Mouse (Mus musculus) layer of hippocampus, postnatal 25 days (tissue): ENCODE results near the gene Epb41l4b. TPM values are rescaled to one million over a fixed set of nuclear protein-coding genes. Genes with fewer than 3 reads are reported as not detected.

ENCODE experiments used
- DNase-seq, 2 experiments: peaks; one replicate each; pipeline ENCODE4 v3.0.0; 2022; ENCODE audit warnings: mixed read lengths in 2 of 2, low spot score in 1 of 2; ENCODE audit errors: extremely low spot score in 1 of 2
- total RNA-seq, 2 experiments: library from RNA; stranded (reverse); gene quantifications; 2 replicates each; pipeline ENCODE4 v1.2.3; 2021

The Epb41l4b gene
- total RNA-seq, result 10 to 100 TPM; 19.0 to 21.0 TPM

DNA sequence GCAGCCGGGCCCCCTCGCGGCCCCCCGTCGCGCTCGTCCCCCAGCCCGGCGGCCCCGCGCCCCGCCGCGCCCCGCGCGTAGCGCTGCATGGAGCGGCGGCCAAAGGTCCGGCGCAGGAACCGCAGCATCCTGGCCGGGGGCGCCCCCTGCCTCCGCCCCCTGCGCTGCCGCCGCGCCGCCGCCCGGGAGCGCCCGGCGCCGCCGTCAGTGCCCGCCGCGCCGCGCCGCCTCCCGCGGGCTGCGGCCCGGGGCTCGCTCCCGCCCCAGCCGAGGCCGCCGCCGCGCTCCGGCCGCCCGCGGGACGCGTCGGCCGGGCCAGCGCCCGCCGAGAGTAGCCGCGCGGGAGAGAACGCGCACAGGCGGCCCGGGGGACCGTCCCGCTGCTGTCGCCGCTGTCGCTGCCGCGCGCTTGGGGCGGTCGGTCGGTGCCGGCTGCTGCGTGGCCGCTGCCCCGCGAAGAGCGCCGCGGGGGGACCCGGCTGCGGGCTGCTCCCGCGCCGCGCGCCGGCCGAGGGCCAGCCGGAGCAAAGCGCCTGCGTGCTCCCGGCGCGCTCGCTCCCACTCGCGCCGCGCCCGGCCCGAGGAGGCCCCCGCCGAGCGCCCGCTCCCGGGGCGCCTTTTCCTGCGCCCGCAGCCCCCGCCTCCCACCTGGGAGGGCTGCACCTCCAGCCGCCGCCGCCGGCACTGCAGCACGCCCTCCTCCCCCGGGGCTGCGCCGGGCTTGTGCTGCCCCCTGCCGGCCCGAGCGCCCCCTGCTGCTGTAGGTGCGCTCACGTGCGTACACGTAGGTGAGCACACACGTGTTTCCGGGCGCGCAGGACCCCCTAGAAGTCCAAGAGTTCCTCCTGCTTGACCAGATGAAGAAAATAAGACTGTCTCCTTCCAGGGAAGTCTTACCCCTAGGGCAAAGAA is at the start of gene Epb41l4b:
Gene Epb41l4b, minus strand, starts transcription at position 412 of the 912 bp plus-strand sequence.
- peak; percentile 80 to 82 for DNase-seq

DNA sequence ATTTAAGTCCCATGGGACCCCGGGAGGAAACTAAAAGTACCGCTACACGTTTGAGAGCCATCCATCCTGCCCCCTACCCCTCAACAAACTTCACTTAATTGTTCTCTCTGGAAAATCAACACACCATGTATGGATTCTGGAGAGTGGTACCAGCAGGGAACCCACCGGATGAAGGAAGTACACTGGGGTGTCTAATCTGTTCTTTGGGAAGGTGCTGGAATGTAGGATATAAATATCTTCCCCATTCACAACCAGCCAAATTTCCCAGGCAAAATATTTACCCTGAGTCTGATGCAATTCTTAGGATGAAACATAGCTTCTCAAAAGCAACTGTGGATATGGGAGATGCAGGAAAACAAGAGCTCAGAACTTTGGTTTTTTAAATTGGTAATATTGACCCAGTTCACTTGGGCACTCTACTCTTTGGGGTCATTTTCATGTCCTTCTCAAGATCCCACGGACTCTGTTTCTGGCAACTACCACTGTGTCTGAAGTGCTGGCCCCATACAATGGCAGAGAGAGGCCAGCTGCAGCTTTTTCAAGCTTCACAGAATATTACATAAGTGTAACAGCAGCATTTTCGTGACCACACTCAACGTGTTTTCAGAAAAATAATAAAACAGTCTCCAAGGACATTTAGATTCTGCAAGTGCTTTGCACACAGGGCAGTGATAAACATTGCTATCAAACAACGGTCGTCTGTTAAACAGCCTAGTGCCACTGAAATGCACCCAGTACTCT is 48.5 kb upstream of the Epb41l4b start:
- no peak for DNase-seq

DNA sequence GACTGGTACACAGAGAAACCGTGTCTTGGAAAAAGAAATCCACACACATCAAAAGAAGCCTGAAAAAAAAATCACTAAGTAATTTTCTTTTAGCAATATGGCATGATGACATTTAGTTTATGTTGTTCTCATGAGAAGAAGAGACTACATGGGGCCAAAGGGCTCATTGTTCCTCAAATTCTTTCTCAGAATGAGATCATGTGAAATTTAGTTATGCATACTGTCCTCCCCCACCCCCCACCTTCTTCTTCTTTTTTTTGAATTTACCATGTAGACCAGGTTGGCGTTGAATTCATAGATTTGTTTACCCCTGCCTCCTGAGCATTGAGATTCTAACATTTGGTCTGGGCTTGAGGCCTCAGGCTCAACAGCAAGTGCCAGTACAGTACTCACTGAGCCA is 46.6 kb upstream of the Epb41l4b start:
- no peak for DNase-seq

DNA sequence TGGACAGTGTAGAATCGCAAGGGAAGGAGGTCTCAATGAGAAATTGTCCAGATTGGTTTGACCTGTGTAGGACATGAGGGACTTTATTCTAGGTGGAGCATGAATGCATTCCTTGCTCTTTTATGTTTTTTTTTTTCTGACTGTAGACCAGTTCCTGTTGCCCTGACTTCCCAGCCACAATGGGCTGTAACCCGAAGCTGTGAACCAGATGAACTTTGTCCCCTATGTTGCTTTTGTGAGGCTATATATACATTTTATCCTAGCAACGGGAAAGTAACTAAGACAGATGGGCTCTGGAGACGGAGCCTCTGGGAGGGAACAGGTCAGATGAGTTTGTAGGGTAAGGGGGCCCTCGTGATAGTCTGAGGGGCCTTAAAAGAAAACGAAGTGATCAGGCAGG is 42.8 kb upstream of the Epb41l4b start:
- no peak for DNase-seq

DNA sequence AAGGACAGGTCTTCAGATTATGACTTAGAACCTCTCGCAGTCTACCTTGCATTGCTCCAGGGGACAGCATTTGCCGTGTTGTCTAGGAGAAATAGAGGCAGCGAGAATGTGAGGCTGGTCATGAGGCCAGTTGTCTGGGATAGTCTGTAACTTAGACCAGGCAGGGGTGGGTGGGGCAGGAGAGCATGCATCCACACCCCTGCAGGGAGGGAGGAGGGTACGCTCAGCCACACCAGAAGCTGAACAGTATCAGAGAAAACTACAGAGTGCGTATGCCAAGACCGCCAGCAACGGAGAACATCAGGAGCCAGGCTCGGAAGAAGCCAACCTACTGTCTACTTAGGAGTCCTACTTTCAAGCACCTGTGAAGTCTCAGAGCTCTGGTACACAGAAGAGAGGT is 42.2 kb upstream of the Epb41l4b start:
- DNase-seq, result no peak

DNA sequence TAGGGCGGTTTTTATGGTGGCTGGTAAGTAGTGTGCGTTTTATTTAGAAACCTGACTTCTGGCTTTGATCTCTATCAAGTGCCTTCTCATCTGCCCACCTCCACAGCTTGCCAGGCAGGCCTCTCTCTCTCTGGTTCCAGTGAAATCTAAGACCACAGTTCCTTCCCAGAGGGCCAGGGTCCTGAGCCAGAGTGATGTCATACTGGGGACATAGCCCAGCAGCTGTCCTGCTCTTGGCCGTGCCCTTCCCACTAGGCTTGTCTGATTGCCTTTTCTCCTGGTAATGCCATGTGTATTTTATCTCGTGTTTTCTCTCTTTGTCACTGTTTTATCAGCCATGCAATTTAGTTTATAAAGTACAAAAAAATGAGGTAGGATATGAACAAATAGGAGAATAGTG is 40.3 kb upstream of the Epb41l4b start:
- DNase-seq, result no peak

DNA sequence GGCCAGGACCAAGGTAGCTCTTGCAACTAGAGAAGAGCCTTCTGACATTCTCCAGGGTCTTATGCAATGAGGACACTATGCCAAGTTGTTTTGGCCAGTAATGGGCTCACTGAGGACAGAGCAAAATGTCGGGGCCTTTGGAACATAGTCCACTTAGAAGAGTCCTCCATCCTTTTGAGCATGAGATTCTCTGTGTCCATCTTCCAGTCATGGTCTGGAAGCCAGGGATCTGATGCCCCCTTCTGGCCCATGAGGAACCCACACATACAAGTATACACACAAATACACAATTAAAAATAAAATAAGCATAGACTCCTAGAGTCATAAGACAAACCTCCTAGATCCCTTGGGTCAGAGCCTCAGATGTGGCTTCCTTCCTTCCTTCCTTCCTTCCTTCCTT is 38.3 kb upstream of the Epb41l4b start:
- DNase-seq, result peak in 1 of 2 experiments; percentile 19

DNA sequence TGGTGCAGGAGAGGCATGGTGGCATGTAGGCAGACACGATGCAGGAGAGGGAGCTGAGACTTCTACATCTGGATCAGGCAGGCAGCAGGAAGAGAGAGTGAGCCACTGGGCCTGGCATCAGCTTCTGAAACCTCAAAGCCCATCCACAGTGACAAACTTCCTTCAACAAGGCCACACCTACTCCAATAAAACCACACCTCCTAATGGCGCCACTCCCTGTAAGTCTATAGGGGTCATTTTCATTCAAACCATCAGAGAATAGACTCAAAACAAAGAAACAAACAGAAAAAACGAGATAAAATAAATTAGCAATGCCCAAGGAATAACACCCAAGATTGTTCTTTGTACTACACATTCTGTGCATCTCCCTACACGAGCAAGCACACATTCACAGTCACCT is 35.6 kb upstream of the Epb41l4b start:
- DNase-seq, result no peak

DNA sequence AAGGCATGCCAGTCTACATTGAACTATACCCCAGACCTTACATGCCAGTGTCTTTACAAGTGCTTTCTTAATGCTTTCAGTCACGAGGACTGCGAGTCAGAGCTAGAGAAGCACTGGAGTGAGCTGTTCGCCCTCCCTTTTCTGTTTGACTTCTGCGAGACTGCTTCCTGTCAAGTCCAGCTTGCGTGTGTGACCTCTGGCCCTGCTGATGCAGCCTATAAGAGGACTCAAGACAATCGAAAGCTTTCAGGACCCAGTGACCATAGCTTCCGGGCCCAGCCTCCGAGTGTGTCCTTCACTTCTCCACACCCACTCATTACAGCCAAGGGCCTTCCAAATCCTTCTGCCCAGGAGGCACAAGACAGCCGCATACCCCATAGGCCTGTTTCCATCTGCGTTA is 32.1 kb upstream of the Epb41l4b start:
- DNase-seq, result no peak

DNA sequence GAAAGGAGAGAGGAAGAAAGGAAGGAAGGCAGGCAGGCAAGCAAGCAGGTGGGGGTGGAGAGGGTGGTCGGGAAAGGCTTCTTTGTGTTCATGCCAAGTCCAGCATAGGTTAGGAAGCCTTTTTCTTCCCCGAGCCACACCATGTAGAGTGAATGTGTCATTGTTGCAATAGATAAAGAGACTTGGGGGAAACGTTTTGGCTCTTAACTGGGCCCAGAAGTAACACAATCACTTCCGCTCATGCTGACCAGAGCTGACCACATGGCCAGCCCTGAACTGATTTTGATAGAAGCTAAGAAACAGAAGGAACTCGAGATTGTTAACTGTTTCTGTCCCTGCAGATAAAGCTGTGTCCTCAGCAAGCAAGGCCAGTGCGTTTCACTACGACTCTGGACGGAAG is 29.6 kb upstream of the Epb41l4b start:
- no peak for DNase-seq

DNA sequence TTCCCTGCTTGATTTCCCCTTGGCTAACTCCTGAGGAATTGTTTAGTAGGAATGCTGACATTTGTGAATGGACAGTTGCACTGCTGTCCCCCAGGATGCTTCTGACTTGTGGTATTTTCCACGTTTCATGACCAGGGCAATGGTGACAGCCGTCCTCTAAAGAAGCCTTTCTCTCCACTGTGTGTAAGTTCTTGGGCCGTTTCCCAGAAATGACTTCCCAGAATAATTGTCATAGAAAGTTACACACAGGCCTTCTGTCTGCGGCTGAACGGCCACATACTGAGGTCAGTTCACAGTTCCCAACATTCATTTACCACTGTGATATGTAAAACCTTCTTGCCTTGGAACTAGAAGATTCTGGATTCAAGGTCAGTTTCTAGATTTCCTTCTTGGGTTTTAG is 28.6 kb upstream of the Epb41l4b start:
- DNase-seq, result no peak

DNA sequence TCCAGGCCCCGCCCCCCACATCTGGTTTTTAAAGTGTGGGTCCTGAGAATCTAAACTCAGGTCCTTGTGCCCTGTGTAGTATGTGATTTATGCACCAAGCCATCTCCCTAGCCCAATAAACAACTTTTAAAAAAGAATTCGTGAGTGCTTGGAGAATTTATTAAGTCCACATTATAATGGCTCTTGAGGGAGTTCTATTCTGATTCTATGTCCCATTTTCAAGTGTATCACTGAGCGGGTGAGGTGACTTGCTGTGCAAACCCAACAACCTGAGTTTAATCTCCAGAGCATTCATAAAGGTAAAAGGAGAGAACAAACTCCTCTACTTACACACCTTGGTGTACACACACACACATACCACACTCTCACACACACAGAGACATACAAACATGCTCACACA is 25.4 kb upstream of the Epb41l4b start:
- DNase-seq, result no peak

DNA sequence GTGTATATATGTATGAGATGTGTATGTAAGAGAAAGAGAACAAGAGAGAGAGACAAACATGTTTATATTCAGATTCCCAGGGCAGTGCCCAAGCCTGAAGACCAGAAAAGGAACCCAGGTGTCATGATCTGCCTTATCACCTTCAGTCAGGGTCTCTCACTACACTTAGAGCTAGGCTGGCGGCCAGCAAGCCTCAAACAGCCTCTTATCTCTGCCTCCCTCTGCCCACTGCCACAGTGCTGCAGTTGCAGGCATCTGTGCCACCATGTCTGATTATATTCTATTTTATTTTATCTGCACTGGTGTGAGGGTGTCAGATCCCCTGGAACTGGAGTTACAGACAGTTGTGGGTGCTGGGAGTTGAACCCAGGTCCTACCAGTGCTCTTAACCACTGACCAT is 25.0 kb upstream of the Epb41l4b start:
- no peak for DNase-seq

DNA sequence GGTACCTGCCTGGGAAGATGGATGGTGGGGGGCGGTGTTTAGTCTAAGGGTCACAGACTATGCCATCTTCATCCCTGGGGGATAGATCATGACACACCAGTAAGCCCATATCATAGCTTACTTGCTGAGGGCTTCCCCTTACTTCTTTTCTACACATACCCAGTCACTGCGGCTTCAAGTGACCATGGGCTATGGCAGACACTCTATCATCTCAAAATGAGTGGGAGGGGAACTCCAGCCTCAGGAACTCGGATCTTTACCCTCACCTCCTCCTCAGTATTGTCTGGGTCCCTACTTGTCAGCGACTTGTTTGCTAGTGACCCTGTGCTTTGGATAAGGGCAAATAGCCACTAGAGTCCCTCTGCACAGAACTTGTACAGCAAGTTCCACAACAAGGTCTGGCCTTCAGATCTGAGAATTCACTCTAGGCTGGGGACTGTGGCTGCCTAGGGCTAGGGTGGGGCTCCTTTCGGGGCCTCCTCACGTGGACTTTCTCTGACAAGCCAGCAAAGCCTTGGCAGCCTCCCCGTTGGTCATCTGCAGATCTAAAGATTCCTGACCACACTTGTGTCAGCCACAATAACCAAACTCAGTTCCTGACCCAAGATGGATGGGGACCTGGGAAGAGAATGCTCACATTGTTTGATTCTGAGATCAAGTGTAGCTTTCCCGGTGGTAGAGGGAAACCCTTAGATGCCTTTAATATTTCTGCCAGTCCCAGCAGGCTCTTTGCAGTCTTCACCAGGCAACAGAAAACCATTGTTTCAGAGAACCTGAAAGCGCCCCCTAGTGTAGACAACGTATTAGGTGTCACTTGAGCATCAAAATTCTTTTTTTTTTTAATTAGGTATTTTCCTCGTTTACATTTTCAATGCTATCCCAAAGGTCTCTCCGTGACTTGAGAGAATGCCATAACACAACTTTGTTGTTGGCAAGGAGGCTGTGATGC is 24.0 kb upstream of the Epb41l4b start:
- no peak for DNase-seq

DNA sequence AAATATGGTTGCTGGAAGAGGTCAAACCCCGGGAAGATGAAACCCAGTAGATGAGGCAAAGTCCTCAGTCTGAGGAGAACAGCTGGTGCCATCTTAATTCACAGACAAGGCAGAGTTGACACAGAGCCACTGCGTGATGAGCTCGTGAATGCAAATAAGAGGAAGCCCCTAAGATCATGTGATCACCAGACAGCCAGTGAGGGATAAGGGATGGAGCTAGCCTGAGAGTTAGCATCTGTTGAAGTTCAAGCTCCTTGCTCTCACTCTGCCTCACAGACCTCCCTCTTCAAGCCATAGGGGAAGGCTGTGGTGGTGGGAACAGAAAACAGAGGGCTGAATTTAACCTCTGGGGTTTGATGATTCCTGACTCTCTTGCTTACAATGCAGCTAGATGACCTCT is 22.4 kb upstream of the Epb41l4b start:
- DNase-seq, result no peak

DNA sequence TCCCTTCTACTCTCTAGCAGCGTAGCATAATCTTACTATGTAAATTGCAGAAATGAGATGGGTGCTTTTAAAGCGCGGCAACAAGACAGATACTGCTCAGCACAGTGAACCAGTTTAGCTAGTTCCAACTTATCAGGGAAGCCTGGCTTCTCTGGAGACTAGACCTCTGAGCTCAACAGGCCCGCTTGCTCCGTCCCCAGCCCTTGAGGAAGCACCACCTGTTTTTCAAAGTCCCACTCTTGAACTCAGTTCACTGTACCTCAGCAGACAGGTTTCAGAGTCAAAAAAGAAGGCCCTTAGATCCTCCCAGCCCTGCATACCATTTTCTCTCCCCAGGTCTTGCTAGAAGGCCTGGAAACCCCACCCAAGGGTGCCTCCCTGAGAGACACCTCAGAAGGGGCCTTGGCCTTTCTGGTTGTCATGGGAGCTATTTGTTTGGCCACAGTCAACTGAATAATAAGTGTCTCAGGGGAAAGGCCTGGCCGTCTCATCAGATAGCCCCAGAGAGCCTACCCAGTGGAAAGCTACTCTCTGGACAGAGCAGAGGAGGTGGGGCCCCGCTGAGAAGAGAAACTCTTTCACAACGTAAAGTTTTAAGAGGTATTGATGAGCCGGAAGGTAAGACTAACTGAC is 21.5 kb upstream of the Epb41l4b start:
- DNase-seq, result no peak

DNA sequence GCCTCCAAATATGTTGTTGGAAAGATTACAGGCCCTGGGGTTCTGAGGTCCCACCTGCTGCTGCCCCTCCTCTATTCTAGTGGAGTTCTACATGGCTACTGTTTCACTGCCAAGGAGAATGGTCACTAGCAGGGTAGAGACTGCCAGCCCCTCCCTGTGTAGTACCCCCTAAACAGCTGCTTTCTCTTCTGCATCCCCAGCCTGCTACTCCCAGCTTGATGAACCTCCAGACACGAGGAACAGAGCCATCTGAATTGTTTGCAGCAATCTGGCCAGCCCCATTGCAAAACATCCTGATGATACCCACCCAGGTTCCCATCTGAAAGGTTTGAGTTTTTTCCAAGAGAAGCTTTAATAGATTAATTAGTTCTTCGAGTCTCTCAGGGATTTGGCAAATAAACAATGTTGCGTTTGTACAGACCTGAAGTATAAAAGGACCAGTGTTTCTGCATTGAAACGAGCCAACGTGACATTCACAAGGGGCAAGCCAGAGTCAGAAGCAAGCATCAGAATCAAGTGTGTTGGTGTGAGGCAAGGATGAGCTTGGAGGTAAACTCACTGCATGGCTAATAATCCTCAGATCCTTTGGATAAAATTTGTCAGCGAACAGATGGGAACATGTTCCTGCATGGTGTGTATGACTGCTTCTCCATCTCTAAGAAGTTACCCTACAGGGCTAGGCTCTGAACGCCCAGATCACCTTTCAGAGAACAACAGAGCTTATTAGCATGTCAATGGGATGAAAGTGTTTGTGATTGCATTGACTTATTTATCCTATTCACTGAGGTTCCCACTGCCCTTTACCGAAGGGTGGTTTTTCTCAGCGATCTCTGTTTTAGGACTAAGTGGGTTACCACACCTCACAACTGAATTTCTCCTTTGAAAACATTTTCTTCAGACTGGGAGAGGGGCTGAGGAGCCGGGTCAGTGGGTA is 19.8 kb upstream of the Epb41l4b start:
- no peak for DNase-seq

DNA sequence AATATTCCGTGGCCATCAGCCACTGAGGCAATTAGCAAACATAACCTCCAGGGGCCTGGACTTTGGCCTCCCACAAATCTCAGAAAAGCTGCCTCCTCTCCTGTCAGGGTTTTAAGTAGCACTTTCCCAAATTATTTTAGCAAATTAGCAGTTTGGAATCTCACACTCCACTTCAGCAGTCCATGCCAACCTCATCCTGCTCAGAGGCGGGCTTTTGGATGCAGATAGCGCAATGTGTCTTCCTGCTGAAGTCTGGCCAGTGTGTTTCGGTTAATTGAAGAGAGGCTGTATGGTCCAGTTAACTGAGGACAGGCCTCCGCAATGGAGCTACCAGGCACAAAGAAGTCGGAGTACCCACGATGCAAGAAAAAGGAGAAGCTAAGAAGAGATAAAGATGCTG is 17.3 kb upstream of the Epb41l4b start:
- DNase-seq, result no peak

DNA sequence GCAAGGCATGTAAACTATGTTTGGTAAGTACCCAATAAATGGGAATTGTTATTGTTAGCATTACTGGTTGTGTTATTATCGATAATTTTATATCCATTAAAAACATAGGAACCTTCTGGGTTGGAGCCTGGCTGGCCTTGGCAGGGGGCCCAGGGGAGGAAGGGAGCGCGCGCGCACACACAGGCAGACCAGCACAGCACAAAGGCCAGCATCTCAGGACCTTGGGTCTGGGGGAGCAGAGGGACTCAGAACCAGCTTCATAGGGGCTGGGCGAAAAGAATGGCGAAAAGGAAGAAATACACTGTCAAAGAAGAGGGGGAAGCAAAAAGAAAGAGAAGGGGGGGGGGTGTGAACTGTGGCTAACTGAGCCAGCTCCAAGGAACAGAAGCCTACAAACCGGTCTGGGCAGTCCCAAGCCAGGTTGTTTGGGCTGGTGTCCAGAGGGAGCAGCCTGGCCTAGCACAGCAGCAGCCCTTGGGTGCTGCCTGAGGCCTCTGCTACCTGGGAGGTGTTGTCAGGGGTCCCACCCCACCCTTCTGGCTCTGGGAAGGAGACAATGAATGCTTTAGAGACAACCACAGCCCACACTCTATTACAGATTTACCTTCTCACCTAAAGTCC is 13.4 kb upstream of the Epb41l4b start:
- DNase-seq, result no peak
